Mouse (Mus musculus): ENCODE data around the gene Cdc42bpg.

GRCm38 (mm10) chr19:6307733-6308531, 1.7 kb downstream of the Cdc42bpg start:
- no peak for TF ChIP-seq USF1 (IDR thresholded peaks at IDR 0.05; ENCODE audit: low read depth)
- TF ChIP-seq POLR2A (IDR thresholded peaks at IDR 0.05; ENCODE audit: insufficient read length, low read depth): no peak
- no peak for TF ChIP-seq E2F4 (IDR thresholded peaks at IDR 0.05; ENCODE audit: insufficient read depth)
- TF ChIP-seq MYOG (IDR thresholded peaks at IDR 0.05; ENCODE audit: control insufficient read depth in 1 of 3, insufficient read depth in 1 of 3, insufficient read length in 2 of 3, low read depth in 2 of 3): no peak
- no peak for TF ChIP-seq CEBPB (IDR thresholded peaks at IDR 0.05; ENCODE audit: insufficient read depth, poor library complexity, severe bottlenecking)
- no peak for TF ChIP-seq REST (IDR thresholded peaks at IDR 0.05; ENCODE audit: insufficient read depth, insufficient read length)
- no peak for TF ChIP-seq SRF (IDR thresholded peaks at IDR 0.05; ENCODE audit: control insufficient read depth, insufficient read length, low read depth)
- no peak for TF ChIP-seq POLR2AphosphoS2 (IDR thresholded peaks at IDR 0.05; ENCODE audit: insufficient read length, low read depth)
- no peak for TF ChIP-seq MAX (IDR thresholded peaks at IDR 0.05; ENCODE audit: low read depth)
- no peak for TF ChIP-seq MYOD1 (IDR thresholded peaks at IDR 0.05; ENCODE audit: control insufficient read depth in 1 of 3, insufficient read length in 2 of 3, low read depth in 2 of 3)
